Mouse (Mus musculus) liver, embryonic 16.5 days (tissue): ENCODE measurements around the gene Med27. TPM values are rescaled to one million over a fixed set of nuclear protein-coding genes. Genes with fewer than 3 reads are reported as not detected.

Source experiments
- microRNA-seq: library from miRNA; unstranded; fragments of <30 nt; microRNA quantifications from one replicate; pipeline ENCODE4, GENCODE M21; 2016
- polyA plus RNA-seq: library from polyadenylated mRNA; unstranded; fragments of >200 nt; fragmentation: Nextera tagmentation; extraction: Ambion mirVana; gene quantifications from 2 replicates; pipeline ENCODE4 v1.2.1, GENCODE M21; 2015

Med27 gene
- polyA plus RNA-seq, 1 experiment from 2014 or later, result 14.1 TPM

Small RNAs within 50 kb of the gene (microRNA-seq; reads per million reads assigned to microRNA genes)
- gene Mir133c, result not detected

Other genes starting within 250 kb of the Med27 start
- gene Setx, start 222.6 kb upstream of the Med27 start, polyA plus RNA-seq, result 2.3 and 3.3 TPM in 2 replicates
- 0.26 and 0.39 TPM in 2 replicates for gene Ntng2, start 93.8 kb upstream of the Med27 start, polyA plus RNA-seq